ENCODE assay signal across 1 mouse cellular context in genomic region chr2:180692630-180693029, GRCm38 (mm10).
TF ChIP-seq lines count a peak whose summit lies in the region.

No protein-coding gene starts in this region.

TF ChIP-seq in MEL, 35 proteins besides CTCF, POLR2A, EP300 and RAD21:
- TF ChIP-seq POLR2AphosphoS2 (IDR thresholded peaks at IDR 0.05; ENCODE audit: low read length) (no peak; the same call in 1 of the 2 replicates), MXI1 (IDR thresholded peaks at IDR 0.05; ENCODE audit: low read depth, low read length) (peak; percentile 76), ZKSCAN1 (IDR thresholded peaks at IDR 0.05; ENCODE audit: low read depth, low read length) (no peak), ELF1 (IDR thresholded peaks at IDR 0.05; ENCODE audit: low read depth, low read length) (peak; percentile 25; the same call in 1 of the 2 replicates), NRF1 (IDR thresholded peaks at IDR 0.05; ENCODE audit: insufficient read depth, low read depth, low read length, poor library complexity, severe bottlenecking) (no peak), MYB (IDR thresholded peaks at IDR 0.05; ENCODE audit: low read depth, low read length) (peak; percentile 81), TBP (IDR thresholded peaks at IDR 0.05; ENCODE audit: low read depth, low read length) (peak; percentile 94), MAFK (IDR thresholded peaks at IDR 0.05; ENCODE audit: borderline replicate concordance, low read depth, low read length) (0 out of 2 replicates have a peak, but pooled peaks have one; percentile 18), POLR2AphosphoS5 (IDR thresholded peaks at IDR 0.05; ENCODE audit: borderline replicate concordance, low read depth, low read length) (no peak), TCF12 (IDR thresholded peaks at IDR 0.05; ENCODE audit: low read depth, low read length) (peak; percentile 93), TAL1 (IDR thresholded peaks at IDR 0.05; ENCODE audit: low read length) (peak; percentile 85), ZNF384 (IDR thresholded peaks at IDR 0.05; ENCODE audit: low read depth, low read length) (no peak), USF2 (IDR thresholded peaks at IDR 0.05; ENCODE audit: borderline replicate concordance in 1 of 2, insufficient read depth in 1 of 2, low read depth in 1 of 2, low read length in 2 of 2) (no peak), GATA1 (IDR thresholded peaks at IDR 0.05; ENCODE audit: low read depth, low read length) (peak; percentile 82), ETS1 (IDR thresholded peaks at IDR 0.05; ENCODE audit: low read depth, low read length) (peak; percentile 88), MEF2A (IDR thresholded peaks at IDR 0.05; ENCODE audit: extremely low read depth, insufficient replicate concordance, low read depth, low read length, poor library complexity, severe bottlenecking) (no peak), RCOR1 (IDR thresholded peaks at IDR 0.05; ENCODE audit: low read depth, low read length) (peak; percentile 91), CHD2 (IDR thresholded peaks at IDR 0.05; ENCODE audit: low read length) (no peak), SIN3A (IDR thresholded peaks at IDR 0.05; ENCODE audit: low read length) (peak; percentile 82), MYC (IDR thresholded peaks at IDR 0.05; ENCODE audit: low read depth, low read length) (no peak), UBTF (IDR thresholded peaks at IDR 0.05; ENCODE audit: borderline replicate concordance, insufficient read depth, low read depth, low read length) (0 out of 2 replicates have a peak, but pooled peaks have one; percentile 74), JUND (IDR thresholded peaks at IDR 0.05; ENCODE audit: low read depth, low read length) (peak; percentile 42; the same call in 1 of the 2 replicates)
